Mouse (Mus musculus): ENCODE results near the gene Ano9. TPM values are rescaled to one million over a fixed set of nuclear protein-coding genes. Genes with fewer than 3 reads are reported as not detected.

The Ano9 gene
- polyA plus RNA-seq, 1 experiment from 2014 or later = 4.4 TPM

- WGBS = 85% methylated on average over 7 of the region's 7 CpGs
- no peaks in the 10 kb centered on the region for H3K9me3 ChIP-seq (ENCODE audit: control insufficient read depth, low read length)
- ATAC-seq (ENCODE audit: low FRiP score, low TSS enrichment) = no peak
Observed at GRCm38 (mm10) chr7:141062525-141062924, 55.1 kb downstream of the Ano9 start.

GRCm38 (mm10) chr7:141061269-141061692, 56.3 kb downstream of the Ano9 start:
- no peak overlapping the region; the same call in 1 of the 2 replicates for H3K27ac ChIP-seq (ENCODE audit: low read depth, low read length)

More at GRCm38 (mm10) chr7:141062525-141062924, 55.1 kb downstream of the Ano9 start:
- H3K27me3 ChIP-seq (ENCODE audit: control insufficient read depth, insufficient read depth, low read length) = no peaks in the 10 kb centered on the region
- no peak overlapping the region for H3K9ac ChIP-seq (ENCODE audit: low read depth, low read length)
- no peak overlapping the region for H3K27ac ChIP-seq (ENCODE audit: low read depth, low read length)
- H3K4me1 ChIP-seq (ENCODE audit: control insufficient read depth, insufficient read depth, low read length) = peaks cover 11% of the 10 kb centered on the region; the same call in 1 of the 2 replicates
- no peak overlapping the region for H3K4me2 ChIP-seq (replicated peaks; ENCODE audit: low read depth, low read length)
- H3K4me3 ChIP-seq (ENCODE audit: low read length) = no peak overlapping the region
- peaks cover 21% of the 10 kb centered on the region for H3K36me3 ChIP-seq (ENCODE audit: control insufficient read depth, insufficient read depth, low read length)

GRCm38 (mm10) chr7:141060426-141061242, 57.0 kb downstream of the Ano9 start, which contains the start of gene B4galnt4:
B4galnt4 (plus strand) TSS chr7:141061104.
- H3K27ac ChIP-seq (ENCODE audit: low read depth, low read length) = no peak within 1 kb of the TSS; the same call in 1 of the 2 replicates
- peak within 1 kb of the TSS; percentile 75 for H3K4me3 ChIP-seq (ENCODE audit: low read length)
- peak within 1 kb of the TSS; percentile 87 for H3K9ac ChIP-seq (ENCODE audit: low read depth, low read length)
- no peaks in the 10 kb centered on the region for H3K9me3 ChIP-seq (ENCODE audit: control insufficient read depth, low read length)
- WGBS = 1% methylated on average over 65 of the region's 72 CpGs
- H3K4me1 ChIP-seq (ENCODE audit: control insufficient read depth, insufficient read depth, low read length) = peaks cover 11% of the 10 kb centered on the region; the same call in 1 of the 2 replicates
- peaks cover 14% of the 10 kb centered on the region for H3K36me3 ChIP-seq (ENCODE audit: control insufficient read depth, insufficient read depth, low read length)
- H3K27me3 ChIP-seq (ENCODE audit: control insufficient read depth, insufficient read depth, low read length) = no peaks in the 10 kb centered on the region
- H3K4me2 ChIP-seq (replicated peaks; ENCODE audit: low read depth, low read length) = peak within 1 kb of the TSS; percentile 96
- peak; percentile 97 for ATAC-seq (ENCODE audit: low FRiP score, low TSS enrichment)

More at GRCm38 (mm10) chr7:141061269-141061692, 56.3 kb downstream of the Ano9 start:
- H3K4me1 ChIP-seq (ENCODE audit: control insufficient read depth, insufficient read depth, low read length) = peaks cover 11% of the 10 kb centered on the region; the same call in 1 of the 2 replicates
- no peaks in the 10 kb centered on the region for H3K27me3 ChIP-seq (ENCODE audit: control insufficient read depth, insufficient read depth, low read length)
- H3K4me2 ChIP-seq (replicated peaks; ENCODE audit: low read depth, low read length) = peak overlapping the region; percentile 96
- WGBS = under 1% methylated on average over 37 of the region's 37 CpGs
- no peaks in the 10 kb centered on the region for H3K9me3 ChIP-seq (ENCODE audit: control insufficient read depth, low read length)
- H3K4me3 ChIP-seq (ENCODE audit: low read length) = peak overlapping the region; percentile 75
- ATAC-seq (ENCODE audit: low FRiP score, low TSS enrichment) = peak; percentile 65
- H3K36me3 ChIP-seq (ENCODE audit: control insufficient read depth, insufficient read depth, low read length) = peaks cover 16% of the 10 kb centered on the region
- H3K9ac ChIP-seq (ENCODE audit: low read depth, low read length) = peak overlapping the region; percentile 87

GRCm38 (mm10) chr7:141059929-141060328, 57.7 kb downstream of the Ano9 start:
- peak overlapping the region; percentile 87; the same call in 1 of the 2 replicates for H3K9ac ChIP-seq (ENCODE audit: low read depth, low read length)
- H3K27me3 ChIP-seq (ENCODE audit: control insufficient read depth, insufficient read depth, low read length) = no peaks in the 10 kb centered on the region
- peak overlapping the region; percentile 96 for H3K4me2 ChIP-seq (replicated peaks; ENCODE audit: low read depth, low read length)
- H3K27ac ChIP-seq (ENCODE audit: low read depth, low read length) = no peak overlapping the region
- peak overlapping the region; percentile 75 for H3K4me3 ChIP-seq (ENCODE audit: low read length)
- ATAC-seq (ENCODE audit: low FRiP score, low TSS enrichment) = peak; percentile 2; the same call in 1 of the 2 replicates
- H3K36me3 ChIP-seq (ENCODE audit: control insufficient read depth, insufficient read depth, low read length) = peaks cover 9% of the 10 kb centered on the region
- H3K9me3 ChIP-seq (ENCODE audit: control insufficient read depth, low read length) = no peaks in the 10 kb centered on the region
- H3K4me1 ChIP-seq (ENCODE audit: control insufficient read depth, insufficient read depth, low read length) = peaks cover 11% of the 10 kb centered on the region; the same call in 1 of the 2 replicates
- 83% methylated on average over 2 of the region's 2 CpGs for WGBS

- H3K4me1 ChIP-seq (ENCODE audit: control insufficient read depth, insufficient read depth, low read length) = peaks cover 11% of the 10 kb centered on the region; the same call in 1 of the 2 replicates
- H3K9ac ChIP-seq (ENCODE audit: low read depth, low read length) = no peak overlapping the region
- WGBS = 92% methylated on average over 14 of the region's 14 CpGs
- no peak overlapping the region for H3K4me2 ChIP-seq (replicated peaks; ENCODE audit: low read depth, low read length)
- no peaks in the 10 kb centered on the region for H3K9me3 ChIP-seq (ENCODE audit: control insufficient read depth, low read length)
- no peak overlapping the region for H3K4me3 ChIP-seq (ENCODE audit: low read length)
- H3K27me3 ChIP-seq (ENCODE audit: control insufficient read depth, insufficient read depth, low read length) = no peaks in the 10 kb centered on the region
- no peak overlapping the region for H3K27ac ChIP-seq (ENCODE audit: low read depth, low read length)
- ATAC-seq (ENCODE audit: low FRiP score, low TSS enrichment) = no peak
- no peaks in the 10 kb centered on the region for H3K36me3 ChIP-seq (ENCODE audit: control insufficient read depth, insufficient read depth, low read length)
Observed at GRCm38 (mm10) chr7:141058601-141059341, 58.8 kb downstream of the Ano9 start.

- H3K4me3 ChIP-seq (ENCODE audit: low read length) = no peak overlapping the region
- no peak overlapping the region for H3K4me2 ChIP-seq (replicated peaks; ENCODE audit: low read depth, low read length)
- no peaks in the 10 kb centered on the region for H3K9me3 ChIP-seq (ENCODE audit: control insufficient read depth, low read length)
- 100% methylated on average over 1 of the region's 1 CpGs for WGBS
- H3K9ac ChIP-seq (ENCODE audit: low read depth, low read length) = no peak overlapping the region
- no peaks in the 10 kb centered on the region for H3K36me3 ChIP-seq (ENCODE audit: control insufficient read depth, insufficient read depth, low read length)
- peaks cover 11% of the 10 kb centered on the region; the same call in 1 of the 2 replicates for H3K4me1 ChIP-seq (ENCODE audit: control insufficient read depth, insufficient read depth, low read length)
- no peaks in the 10 kb centered on the region for H3K27me3 ChIP-seq (ENCODE audit: control insufficient read depth, insufficient read depth, low read length)
- no peak overlapping the region for H3K27ac ChIP-seq (ENCODE audit: low read depth, low read length)
- ATAC-seq (ENCODE audit: low FRiP score, low TSS enrichment) = no peak
Observed at GRCm38 (mm10) chr7:141057541-141057940, 60.1 kb downstream of the Ano9 start.

GRCm38 (mm10) chr7:141056976-141057375, 60.6 kb downstream of the Ano9 start:
- Histone ChIP-seq H3K27ac (ENCODE audit: low read depth, low read length) (no peak overlapping the region), H3K4me1 (ENCODE audit: control insufficient read depth, insufficient read depth, low read length) (peaks cover 11% of the 10 kb centered on the region; the same call in 1 of the 2 replicates), H3K36me3 (ENCODE audit: control insufficient read depth, insufficient read depth, low read length) (no peaks in the 10 kb centered on the region), H3K9me3 (ENCODE audit: control insufficient read depth, low read length) (no peaks in the 10 kb centered on the region), H3K4me3 (ENCODE audit: low read length) (no peak overlapping the region), H3K27me3 (ENCODE audit: control insufficient read depth, insufficient read depth, low read length) (no peaks in the 10 kb centered on the region), H3K9ac (ENCODE audit: low read depth, low read length) (no peak overlapping the region), H3K4me2 (replicated peaks; ENCODE audit: low read depth, low read length) (no peak overlapping the region)
- ATAC-seq (ENCODE audit: low FRiP score, low TSS enrichment) = no peak
- WGBS = 87% methylated on average over 6 of the region's 6 CpGs

GRCm38 (mm10) chr7:141055785-141056184, 61.8 kb downstream of the Ano9 start:
- H3K4me1 ChIP-seq (ENCODE audit: control insufficient read depth, insufficient read depth, low read length) = peaks cover 7% of the 10 kb centered on the region; the same call in 1 of the 2 replicates
- no peaks in the 10 kb centered on the region for H3K36me3 ChIP-seq (ENCODE audit: control insufficient read depth, insufficient read depth, low read length)
- no peak overlapping the region for H3K4me3 ChIP-seq (ENCODE audit: low read length)
- no peaks in the 10 kb centered on the region for H3K9me3 ChIP-seq (ENCODE audit: control insufficient read depth, low read length)
- no peak overlapping the region for H3K9ac ChIP-seq (ENCODE audit: low read depth, low read length)
- H3K27ac ChIP-seq (ENCODE audit: low read depth, low read length) = no peak overlapping the region
- no peak for ATAC-seq (ENCODE audit: low FRiP score, low TSS enrichment)
- no peaks in the 10 kb centered on the region for H3K27me3 ChIP-seq (ENCODE audit: control insufficient read depth, insufficient read depth, low read length)
- 84% methylated on average over 4 of the region's 4 CpGs for WGBS
- no peak overlapping the region for H3K4me2 ChIP-seq (replicated peaks; ENCODE audit: low read depth, low read length)

Measured in kidney, embryonic 14.5 days (tissue).